Mouse (Mus musculus) CD4-positive, CD25-positive, alpha-beta regulatory T cell, adult 4 months (primary cell): ENCODE data around the gene Ttc13. TPM values are rescaled to one million over a fixed set of nuclear protein-coding genes. Genes with fewer than 3 reads are reported as not detected.
A peak's percentile ranks its signal among the peaks of the same experiment; 100 is the strongest.

Experiments used
- ATAC-seq: one replicate; pipeline ENCODE4 v1.8.0; 2017
- polyA plus RNA-seq, 2 experiments: library from polyadenylated mRNA; unstranded; fragments of 100-300 nt; shearing (Covaris generic); gene quantifications; one replicate each; pipeline ENCODE4 v1.2.1; 2017

Ttc13 gene
- polyA plus RNA-seq, 2 experiments from 2014 or later: 32.1 to 32.6 TPM

DNA sequence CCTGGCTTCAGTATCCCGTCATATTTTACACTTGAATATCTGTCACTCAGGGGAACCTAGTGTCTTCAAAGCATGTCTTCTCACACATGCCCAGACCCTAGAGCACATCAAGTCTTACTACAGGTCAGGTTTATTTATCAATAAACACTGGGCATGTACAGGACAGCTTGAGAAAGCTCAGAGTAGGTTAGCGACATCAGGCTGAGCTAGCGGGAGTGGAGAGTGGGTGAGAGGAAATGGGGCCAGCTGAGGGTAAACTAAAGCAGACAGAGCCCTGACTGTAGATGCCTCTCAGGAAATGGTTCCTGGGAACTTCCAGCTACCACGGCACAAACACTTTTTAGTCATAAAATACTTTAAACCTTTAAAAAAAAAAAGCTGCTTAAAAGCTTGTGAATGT, 18.3 kb downstream of the Ttc13 start:
- peak; percentile 44 for ATAC-seq

DNA sequence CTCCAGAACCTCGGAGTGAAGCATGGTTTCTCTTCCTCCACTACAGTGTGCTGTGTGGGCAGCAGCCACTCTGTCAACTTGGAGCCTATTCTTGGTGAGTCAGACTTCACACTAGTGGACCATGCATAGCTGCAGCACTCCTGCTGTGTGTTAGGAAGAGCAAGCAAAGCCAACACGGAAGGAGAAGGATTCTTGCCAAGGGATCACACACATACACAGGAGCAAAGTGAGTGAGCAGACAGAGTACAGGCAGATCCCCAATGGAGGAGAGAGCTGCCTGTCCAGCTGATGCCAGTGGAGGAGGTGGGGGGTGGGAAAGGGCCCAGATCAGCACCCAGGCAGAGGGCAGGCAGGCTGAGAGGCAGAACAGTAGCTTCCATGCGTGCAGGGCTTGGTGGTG, 19.6 kb downstream of the Ttc13 start:
- no peak for ATAC-seq

DNA sequence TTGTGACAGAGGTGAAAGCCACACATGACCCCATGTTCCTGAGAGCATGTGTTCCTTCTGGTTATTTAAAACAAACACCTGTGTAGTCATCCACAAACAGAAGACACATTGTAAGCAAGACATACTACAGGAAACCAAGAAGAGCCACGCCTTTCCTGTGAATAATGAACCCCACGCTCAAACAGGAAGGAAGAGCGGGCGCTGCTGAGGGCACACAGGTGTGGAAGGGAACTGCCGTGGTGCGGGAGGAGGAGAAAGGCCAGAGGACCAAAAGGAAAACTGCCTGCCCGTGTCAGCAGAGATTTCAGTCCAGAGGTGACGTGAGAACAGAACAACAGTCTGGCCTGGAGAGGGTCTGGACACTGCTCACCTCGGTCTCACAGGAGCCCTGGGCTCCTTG, 20.8 kb downstream of the Ttc13 start:
- peak; percentile 90 for ATAC-seq

DNA sequence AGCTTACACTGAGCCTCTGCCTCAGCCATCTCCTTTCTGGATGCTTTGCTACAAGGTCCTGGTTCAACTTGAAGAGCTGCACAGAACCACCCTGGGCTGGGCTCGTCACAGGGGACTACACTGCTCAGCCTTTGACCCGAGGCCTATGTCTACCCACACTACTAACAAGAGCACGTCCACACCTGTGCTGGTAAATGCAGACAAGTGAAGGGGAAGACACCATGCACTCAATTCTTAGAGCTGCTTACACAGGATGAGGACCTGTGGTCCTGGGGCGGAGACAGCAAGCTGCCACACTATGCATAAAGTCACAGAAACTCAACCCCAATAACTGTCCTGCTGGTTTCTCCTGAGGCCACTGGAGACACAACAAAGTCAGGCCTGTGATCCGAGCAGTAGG, 21.5 kb downstream of the Ttc13 start:
- ATAC-seq: no peak

DNA sequence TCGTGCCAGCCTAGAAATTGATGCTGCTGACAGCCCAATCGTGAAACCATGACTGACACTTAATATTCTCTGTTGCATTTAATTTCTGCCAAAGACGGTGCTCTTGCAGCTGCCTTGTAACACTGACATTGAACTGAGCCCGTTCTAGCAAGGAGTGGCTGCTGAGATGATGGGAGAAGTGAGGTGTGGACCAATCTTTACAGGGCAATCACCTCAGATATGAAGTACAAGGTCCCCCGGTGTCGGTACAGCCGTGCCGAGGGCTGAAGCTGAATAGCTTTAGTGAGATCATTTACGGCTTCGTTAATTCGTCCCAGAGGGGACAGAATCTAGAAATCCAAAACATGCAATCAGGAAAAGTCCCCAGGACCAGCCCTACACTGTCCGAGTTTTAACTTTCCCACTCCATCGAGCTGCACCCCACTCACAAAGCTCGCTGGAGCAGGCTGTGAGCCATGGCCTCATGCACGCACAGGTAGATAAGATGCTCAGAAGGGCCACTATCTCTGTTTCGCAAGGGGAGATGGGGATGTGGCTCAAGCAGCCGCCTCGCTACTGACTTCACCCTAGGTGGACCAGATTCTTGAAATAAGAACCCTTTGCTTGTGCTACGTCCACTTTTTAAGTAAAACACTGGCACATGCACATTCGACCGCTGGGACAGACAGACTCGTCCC, 26.2 kb downstream of the Ttc13 start:
- no peak for ATAC-seq

DNA sequence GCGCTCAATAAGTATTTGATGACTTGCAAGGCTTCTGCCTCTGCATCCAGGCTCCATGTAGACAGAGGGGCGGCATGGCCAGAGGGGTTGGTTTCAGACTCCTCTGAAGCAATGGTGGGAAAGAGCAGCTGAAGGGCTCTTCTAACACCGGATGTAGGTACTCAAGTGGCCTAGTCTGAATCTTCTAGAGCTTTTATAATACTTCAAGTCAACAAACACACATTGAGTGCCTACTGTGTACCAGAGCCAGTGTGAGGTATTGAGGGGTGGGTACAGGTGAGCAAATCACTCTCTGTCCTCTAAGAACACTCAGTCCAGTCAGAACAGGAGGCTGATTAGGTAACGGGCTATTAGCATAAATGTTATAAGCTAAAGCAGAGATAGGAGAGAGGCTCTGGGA, 30.1 kb downstream of the Ttc13 start:
- ATAC-seq: no peak

DNA sequence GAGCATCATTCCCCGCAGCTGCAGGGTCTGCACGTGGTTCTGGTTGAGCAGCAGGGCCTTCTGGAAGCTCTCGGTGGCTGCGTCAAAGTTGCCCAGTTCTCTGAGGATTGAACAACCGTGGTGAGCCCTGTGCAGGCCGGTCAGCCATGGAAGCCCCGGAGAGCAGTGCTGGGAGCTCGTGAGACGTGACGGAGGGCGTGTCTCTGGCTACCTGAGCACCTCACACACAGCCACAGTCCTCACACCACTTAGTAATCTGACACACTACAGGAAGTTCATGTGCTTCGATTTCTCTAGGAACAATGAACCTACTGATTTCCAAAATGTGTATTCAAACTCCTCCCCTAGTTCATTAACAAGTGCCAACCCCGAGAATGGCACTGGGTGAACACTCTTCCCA, 32.9 kb downstream of the Ttc13 start:
- no peak for ATAC-seq

DNA sequence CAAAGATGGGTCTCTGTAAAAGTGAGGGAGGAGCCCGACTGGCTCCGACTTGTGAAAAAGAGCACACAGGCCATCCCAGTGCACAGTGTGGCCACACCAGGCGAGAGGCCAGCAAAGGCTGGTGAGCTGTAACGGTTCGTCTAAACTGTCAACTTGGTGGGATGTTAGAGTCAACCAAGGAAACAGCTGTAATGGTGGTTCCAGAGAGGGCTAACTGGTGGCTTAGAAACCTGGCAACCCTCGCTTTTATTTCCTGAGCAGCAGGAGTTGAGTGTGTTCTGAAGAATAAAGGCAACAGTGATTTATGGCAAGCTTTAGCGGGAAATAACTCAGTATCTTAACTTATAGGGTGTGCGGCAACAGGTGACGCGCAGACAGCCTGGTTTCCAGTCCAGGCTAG, 39.6 kb downstream of the Ttc13 start:
- no peak for ATAC-seq

DNA sequence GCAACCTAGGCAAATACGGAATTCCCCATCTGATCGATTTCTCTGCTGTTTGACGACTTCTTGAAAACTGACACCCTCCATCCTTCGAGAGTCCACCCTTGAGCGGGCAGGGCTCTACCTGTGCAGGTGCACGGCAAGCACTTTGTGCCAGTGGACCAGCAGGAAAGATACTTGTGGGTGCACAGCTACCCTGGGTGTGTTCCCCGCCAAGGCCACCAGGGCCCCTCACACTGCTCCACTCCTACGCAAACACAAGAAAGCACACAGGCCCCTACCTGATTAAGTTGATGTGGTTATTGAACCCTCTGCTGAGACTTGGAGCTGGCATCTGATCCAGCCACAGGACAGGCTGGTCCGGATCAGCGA, 40.0 kb downstream of the Ttc13 start:
- ATAC-seq: peak; percentile 35

DNA sequence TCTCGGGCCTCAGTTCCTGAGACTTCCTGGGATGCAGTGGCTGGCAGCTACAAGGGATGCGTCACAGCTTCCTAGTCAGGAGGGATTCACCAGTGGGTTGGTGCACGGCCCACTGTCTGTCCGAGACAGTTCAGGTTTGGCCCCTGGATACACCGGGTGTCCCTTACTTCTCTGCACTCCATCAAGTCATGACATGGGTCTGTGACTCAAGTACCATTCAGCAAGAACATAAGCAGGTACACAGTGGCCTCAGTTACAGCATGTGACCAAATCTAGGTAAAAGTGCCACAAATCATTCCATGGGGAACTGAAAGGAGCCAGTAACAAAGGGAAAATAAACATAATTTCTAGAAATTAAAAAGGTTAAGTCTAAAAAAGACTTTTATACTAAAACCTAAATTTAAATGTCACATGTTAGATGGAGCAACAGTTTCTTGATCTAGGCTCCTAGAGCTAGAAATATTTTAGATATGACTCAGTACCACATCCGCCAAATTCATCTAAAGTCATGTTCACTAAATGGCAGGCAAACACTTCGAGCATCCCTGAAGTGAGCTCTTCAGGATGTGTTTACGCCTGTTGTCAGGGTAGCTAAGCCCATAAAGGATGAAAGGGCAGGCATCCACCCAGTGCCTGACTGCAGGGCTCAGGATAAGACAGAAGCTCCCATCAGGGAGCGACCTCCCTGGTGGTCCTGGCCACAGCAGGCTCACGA, 40.5 kb downstream of the Ttc13 start:
- peak; percentile 72 for ATAC-seq

DNA sequence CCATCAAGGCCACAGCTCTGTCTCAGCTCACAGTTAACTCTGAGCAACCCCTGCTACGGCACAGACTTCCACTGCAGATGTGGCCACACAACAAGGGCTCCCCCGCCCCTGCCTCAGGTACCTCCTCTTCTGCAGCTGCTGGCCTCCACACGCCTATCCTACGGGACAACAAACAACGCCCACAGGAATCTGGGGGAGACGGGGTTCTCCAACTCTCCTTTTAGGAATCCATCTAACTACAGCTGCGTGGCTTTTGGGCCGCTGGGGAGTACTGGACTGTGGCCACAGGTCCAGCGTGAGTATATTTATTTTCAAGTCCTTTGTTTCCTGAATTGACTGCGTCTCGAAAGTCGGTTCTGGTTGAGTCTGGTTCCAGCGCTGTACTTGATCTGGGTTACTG, 43.5 kb downstream of the Ttc13 start:
- ATAC-seq: no peak

DNA sequence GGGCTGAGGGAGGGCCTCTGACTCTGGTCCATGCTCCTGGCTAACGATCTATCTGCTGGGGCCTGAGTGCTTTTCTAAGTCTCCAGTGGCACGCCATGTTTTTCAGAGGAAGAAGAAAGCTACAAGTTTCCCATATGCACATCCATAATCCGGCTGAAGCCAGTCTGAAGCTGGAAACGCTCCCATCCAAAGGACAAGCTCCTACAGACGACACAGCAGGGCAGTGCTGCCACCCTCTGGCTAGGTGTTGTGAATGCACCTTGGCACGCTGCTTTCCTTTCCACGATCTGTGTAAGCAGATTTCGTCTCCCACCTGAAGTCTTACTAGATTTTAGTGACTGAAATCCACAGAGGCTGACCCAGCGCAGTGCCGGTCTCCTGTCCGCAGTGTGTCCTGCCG, 44.3 kb downstream of the Ttc13 start:
- peak; percentile 48 for ATAC-seq

DNA sequence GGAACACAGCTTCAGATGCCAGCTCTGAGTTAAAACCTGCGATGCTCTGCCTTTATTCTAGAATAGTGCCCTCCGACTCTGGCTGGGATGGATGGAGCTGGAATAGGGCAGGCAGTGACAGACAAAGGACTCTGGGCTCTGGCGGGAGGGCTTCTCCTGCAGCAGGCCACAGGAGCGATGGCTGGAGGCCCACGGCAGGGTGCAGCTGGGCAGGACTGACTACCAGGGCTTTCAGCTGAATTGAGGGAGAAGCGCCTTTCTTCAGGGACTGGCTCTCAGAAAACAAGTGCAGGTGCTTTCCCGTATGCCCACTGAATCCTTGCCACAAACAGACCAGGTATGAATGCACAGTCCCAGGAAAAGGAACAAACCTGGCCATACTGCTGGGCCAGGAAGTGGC, 44.7 kb downstream of the Ttc13 start:
- no peak for ATAC-seq

DNA sequence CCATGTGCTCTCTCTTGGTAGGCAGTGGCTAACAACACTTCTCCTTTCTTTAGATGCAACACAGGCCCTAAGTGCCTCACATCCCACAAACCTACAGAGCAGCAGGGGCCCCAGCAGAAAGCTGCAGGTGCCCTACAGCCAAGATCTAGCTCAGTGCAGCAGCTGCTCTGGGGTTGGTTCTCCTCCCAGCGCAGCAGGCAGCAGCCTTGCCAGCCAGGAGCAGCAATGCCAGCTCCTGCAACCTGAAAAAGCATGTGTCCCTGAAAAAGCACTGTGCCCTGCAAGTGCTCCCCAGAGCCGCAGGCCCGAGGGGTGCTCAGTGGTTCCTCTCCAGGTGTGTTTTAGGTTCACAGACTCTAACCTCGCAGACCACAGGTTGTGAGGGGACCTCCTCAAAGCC, 45.1 kb downstream of the Ttc13 start:
- ATAC-seq: no peak

DNA sequence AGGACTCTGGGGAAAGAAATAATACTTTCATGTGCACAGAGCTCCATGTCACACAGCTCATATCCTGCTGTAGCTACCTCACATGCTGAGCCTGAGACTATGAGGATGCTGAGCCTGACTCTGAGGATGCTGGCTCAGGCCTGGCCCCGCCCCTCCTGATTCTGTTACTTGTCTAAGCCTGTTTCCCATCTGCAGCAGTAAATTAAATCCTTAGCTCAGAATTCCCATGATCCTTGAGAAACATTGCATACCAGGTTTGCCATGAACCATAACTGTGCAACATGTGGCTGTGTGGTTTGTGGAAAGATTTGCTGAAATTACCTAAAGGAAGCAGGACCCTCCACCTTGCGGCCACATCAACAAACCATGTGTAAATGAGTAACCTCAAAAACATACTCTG, 49.4 kb downstream of the Ttc13 start:
- ATAC-seq: no peak

DNA sequence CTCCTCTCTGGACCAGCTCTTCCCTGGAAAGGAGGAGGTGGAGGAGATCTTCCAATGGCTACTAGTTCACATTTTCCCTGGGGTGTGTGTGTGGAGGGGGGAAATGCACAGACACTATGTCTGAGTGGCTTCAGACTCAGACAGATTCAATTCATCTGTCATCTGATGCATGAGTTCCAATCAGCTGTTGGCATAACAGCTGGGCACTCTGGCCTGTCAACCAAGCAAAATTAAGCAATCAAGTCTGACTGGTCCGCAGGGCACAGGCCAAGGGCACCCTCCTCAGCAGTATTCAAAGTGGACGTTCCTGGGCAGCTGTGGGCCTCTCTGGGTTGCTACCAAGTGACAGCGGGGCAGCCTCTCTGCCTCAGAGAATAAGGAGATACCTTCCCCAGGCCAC, 53.0 kb downstream of the Ttc13 start:
- ATAC-seq: no peak

DNA sequence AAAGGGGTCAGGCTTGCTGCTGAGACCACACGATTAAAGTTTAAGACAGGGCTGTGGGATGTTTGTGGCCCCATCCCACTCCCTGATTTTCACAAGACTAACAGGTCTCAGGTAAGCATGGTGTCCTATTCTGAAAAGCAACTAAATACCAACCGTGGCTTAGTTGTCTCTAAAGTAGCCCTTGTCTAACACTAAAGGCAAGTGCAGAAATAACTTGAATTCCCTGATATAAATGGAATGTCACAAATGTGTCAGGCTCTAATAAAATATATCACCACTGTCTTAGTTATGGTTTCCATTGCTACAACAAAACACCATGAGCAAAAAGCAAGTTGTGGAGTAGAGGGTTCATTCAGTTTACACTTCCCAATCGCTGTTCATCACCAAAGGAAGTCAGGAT, 57.4 kb downstream of the Ttc13 start:
- no peak for ATAC-seq

DNA sequence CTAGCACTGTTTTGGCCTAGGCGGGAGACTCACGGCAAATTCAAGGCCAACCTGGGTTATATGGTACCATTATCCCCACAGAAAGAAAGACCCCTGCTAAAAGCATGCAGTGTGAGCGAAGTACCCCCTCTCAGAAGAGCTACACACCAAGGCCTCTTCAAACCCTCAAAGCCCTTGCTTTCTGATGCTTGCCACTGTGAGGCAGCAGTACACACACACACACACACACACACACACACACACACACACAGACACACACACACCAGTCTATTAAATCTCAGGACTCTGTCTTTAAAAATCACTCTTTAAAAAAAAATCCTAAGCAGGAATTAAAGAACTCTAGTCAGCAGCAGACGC, 57.9 kb downstream of the Ttc13 start:
- ATAC-seq: no peak

DNA sequence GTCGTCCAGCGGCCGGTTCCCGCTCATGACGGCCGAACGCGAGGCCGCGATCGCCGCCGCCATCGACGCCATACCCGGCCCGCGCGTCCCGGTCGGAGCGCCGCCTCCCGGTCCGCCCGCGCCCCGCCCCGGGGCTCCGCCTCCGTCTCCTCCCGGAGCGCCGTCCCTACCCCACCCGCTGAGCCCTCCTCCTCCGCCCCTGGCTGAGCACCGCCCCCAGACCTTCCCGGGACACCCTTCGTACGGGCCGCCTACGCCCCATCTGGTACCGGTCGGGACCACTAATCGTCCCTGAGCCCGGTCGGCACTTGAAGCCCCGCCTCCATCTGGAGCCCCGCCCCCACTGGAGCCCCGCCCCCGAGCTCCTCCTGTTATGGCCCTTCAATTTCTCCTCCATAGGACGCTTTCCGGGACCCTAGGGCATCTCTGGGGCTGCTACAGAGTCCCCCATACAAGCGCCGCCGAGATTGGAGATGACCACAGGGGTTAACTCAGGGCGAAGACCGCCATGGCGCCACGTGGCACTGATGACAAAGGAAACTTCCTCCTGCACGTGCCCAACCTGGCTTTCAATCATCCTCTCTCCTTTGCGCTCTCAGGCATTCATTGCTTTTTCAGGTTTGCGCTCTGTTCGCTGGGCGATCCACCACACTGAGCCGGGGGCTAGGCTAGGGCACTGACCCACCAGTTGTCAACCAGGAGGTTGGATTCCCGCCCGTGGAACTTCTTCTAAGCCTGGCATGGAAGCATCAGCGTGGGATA, 58.5 kb downstream of the Ttc13 start, which contains the start of gene 2310022B05Rik:
Gene 2310022B05Rik, minus strand, starts transcription at position 258 of the 762 bp plus-strand sequence.
- peak; percentile 82 for ATAC-seq

DNA sequence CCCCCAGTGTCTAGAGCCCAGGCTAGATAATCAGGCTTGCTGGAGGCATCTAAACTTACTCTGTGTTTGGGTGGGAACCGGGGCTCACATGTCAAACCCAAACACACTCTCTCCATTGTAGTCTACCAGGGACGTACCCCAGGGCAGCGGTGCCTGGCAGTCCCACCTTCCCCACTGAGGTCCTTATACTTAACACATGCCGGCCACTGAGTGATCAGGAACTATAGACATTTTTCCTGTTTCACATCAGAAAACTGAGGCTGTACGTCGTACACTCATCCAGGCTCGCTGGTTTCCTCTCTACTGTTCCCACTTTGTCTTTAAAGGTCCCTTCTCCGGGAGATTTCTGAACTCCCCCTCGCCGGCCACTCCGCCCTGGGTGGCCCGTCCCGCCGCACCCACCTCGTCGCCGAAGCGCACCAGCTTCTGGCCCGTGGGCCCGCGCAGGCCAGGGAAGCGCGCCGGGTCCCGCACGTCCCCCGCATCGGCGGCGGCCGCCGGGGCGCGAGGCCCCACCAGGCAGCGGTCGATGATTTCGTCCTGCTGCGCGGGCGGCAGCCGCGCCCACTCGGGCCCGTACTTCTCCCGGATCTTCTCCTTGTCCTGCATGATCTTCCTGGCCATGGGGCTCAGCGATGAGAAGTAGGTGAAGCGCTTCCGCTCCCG, 59.2 kb downstream of the Ttc13 start:
- ATAC-seq: peak; percentile 29

DNA sequence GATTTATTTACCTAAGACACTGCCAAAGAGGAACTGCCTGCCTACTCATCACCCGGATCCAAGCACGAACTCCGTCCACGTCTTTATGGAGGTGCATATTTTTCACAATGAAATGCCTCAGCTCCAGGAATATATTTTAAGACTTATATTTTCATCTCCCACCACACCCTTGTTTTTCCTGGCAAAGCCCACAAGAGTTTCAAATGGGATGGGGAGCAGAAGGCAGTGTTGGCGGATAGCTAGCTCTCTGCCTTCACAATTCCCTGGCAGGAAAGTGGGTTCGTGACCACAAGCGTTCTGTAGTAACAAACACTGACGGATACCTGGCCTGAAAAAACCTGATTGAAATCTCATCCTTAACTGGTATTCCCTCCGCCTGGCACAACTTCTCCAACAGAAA, 60.0 kb downstream of the Ttc13 start:
- ATAC-seq: no peak

DNA sequence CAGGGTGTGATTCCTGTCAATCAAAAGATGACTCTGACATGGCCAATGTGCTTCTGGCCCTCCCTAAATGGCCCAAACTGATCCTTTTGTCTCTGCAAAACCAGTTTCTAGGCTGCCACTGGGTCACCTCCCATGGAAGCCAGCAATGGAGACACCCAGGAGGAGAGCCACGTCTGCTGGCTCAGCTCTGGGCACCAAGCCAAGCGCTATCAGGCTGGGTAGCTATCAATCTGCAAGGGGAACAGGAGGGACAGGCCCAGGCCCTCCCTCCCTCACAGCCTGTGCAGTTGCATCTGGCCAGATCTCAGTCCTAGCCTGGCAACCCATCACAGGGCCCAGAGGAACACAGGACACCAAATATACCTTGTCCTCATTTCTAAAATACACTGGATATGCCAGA, 63.4 kb downstream of the Ttc13 start:
- no peak for ATAC-seq

DNA sequence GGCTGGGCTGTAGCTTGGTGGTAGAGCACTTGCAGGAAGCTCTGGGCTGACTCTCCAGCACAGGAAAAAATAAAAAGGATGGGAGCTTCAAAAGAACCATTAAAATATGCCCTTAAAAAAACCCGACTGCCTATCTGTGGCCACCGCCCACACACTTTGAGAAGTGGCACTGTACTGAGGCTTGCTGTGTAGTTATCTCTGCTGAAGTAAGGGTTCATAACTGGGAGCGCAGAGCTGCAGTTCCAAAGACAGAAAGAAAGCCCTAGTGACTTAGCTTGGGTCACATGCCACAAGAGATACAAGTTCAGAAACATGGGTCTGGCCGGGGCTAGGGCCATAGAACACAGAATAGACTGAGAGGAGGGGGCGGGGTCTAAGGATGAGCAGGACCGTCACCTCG, 63.8 kb downstream of the Ttc13 start:
- ATAC-seq: no peak
